Mouse (Mus musculus) inflammation-experienced regulatory T-cells, adult 6 months (primary cell): Measurements from ENCODE around the gene Rab33a. TPM values are rescaled to one million over a fixed set of nuclear protein-coding genes. Genes with fewer than 3 reads are reported as not detected.
A peak's percentile ranks its signal among the peaks of the same experiment; 100 is the strongest.

Experiments used
- ATAC-seq: one replicate; pipeline ENCODE4 v1.8.0; 2017
- polyA plus RNA-seq, 3 experiments: library from polyadenylated mRNA; unstranded; fragments of 100-300 nt; shearing (Covaris generic); gene quantifications; one replicate each; pipeline ENCODE4 v1.2.1; 2017

Rab33a gene
- polyA plus RNA-seq: 1 to 10 TPM in 1 of 3 experiments, under 1 TPM in 2; 0.52 to 1.6 (median 0.68) TPM

DNA sequence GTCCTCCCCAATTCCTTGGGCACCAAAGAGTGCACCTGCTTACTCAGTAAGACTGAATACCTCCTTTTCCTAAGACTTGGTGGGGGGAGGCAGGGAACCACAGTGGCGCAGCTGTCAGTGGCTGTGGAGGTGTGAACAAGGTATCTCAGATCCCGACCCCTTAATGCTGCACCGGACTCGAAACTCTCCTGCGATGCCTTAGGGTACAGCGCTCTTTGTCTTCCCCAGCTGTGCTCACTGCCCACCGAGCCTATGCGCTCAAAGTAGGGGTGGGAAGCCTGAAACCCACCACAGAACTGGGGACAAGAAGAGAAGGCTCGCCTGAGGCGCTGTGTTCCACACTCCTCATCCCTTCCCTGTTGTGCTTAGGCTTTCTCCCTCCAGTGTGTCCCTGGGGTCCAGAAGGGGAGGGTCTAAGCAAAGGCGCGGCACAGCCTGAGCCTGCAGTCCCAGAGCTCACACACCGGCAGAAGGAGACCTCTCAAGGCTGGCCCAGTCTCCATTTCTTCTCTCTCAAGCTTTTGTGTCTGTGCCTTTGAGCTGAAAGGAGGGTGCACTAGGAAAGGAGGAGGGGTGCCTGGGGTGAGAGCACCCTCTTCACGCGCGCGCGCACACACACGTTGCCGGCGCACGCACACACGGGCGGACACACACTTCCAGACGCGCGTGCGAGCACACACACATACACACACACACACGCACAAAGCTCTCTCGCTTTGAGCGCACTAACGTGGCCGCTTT, at the start of gene Rab33a:
Rab33a (plus strand) TSS at position 478 of the 741 bp plus-strand sequence.
- ATAC-seq: no peak

DNA sequence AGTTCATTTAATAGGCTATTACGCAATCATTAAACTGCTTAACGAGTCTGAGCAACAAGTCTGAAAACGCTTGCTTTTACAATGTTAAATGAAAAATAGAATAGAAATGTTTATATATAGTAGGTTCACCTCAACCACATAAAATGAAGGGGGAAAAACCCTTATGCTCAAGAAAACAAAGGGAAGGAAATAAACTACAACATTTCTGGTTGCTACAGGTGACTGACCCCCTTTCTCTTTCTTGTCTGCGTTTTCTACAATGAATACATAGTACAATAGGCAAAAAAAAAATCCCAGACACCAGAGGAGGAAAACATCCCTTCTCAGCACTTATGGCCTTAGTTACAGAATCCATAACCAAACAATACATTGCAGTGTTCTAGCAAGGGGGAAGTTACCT, 38.0 kb upstream of the Rab33a start:
- peak; percentile 84 for ATAC-seq

DNA sequence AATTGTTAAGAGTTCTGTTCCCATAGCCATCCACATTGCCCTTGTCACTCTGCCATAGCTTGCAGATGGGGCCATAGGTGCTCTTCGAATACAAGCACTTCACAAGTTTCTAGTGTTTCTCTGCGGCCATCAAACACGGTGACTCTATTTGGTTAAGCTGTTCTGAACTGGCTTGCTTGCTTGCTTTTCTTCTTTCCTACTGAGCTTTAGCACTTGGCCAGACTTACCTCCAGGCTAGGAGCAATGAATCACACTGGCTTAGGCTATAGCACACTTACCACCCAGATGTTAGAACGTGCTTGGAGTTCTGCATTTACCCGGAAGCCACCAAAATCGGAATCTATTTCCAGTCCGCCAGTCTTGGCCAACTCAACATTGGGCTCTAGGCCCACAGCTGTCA, 37.4 kb upstream of the Rab33a start:
- ATAC-seq: no peak

DNA sequence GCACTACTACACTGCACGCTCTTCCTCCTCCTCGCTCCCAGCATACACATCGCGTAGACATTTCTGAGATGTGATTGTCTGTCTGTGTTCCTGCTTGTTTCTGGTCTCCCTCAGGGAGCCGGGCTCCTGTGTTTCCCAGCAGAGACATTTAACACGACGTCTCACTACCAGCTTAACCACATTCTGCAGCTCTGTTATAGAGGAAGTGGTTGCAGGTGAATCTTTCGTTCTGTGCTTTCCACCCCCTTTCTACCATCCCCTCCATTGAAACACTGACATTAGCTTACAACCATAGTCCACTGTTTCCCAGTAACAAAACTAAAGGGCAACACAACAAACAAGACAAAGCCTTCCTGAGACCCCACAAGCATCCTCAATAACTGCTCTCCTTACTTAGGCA, 25.3 kb upstream of the Rab33a start:
- peak; percentile 73 for ATAC-seq

DNA sequence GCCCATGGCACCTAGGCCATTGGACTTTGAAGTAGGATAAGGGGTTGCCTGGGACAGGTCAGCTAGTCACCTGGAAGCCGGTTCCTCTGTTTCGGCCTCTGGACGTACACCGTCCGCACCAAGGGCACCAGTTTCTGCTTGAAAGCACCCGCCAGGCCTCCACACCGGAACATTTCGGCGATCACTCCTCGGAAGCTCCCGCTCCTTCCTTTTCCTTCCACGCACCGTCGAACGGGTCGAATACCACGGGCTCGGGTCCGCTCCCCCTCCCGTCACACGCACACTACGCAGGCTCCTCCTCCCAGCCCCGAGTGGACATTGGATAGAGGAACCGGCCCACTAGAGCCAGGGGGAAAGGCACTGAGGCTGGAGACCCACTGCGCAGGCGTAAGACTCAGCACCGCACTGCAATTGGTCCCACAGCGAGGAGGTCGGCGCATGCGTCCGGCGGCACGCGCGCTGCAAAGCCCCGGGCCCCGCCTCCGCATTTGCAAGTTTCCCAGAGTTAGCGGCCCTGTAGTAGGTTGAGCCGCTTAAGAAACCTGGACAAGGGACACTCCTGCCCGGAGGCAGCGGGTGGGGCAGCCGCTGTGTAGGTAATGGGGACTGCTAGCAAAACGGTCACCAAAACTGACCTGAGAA, 5.8 kb upstream of the Rab33a start, which contains the start of gene Aifm1:
Aifm1 (minus strand) TSS at position 398 of the 642 bp plus-strand sequence.
- ATAC-seq: peak; percentile 93

DNA sequence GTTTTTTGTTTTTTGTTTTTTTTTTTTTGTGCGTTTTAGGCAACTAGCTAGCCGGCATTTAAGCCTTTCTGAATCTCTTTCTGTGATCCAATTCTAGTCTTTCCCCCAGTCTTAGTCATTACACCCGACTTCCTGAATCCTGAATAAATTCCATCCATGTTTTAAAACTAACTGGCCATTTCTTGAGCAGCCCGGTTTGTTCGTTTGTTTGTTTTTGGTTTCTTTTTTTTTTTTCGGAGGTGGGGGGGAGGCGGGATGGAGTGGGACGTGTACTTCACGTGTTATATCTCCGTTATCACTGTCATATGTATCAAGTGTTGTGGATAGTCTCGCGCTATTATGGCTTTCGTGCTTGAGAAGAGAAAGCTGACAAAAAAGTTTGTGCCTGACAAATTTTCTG, 5.3 kb upstream of the Rab33a start:
- ATAC-seq: peak; percentile 21

DNA sequence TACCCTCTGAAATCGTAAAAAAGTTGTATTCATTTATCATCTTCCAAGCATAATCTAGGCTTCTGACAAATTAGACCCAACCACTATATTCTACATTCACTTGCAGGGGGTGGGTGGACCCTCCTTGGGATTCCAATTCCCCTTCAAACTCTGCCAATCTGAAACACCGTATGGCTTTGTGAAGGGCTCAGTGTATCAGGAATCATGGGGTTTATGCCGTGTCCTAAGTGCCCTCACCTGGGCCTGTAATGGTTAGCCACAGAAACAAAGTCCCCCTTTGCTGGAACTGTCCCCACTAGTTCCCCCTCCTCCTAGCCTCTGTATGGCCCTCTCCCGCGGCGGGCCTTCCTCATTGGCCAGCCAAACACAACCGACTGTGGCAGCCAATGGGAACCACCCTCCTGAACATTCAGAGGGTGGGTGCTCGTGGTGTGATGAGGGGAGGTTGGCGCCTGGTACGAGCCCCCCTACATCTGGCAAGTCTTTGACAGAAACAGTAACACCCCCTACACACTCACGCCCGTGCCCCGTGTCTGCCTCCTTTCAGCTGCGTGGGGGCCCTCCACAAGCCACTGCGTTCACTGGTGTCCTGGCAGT, 776 bp upstream of the Rab33a start:
- ATAC-seq: no peak

DNA sequence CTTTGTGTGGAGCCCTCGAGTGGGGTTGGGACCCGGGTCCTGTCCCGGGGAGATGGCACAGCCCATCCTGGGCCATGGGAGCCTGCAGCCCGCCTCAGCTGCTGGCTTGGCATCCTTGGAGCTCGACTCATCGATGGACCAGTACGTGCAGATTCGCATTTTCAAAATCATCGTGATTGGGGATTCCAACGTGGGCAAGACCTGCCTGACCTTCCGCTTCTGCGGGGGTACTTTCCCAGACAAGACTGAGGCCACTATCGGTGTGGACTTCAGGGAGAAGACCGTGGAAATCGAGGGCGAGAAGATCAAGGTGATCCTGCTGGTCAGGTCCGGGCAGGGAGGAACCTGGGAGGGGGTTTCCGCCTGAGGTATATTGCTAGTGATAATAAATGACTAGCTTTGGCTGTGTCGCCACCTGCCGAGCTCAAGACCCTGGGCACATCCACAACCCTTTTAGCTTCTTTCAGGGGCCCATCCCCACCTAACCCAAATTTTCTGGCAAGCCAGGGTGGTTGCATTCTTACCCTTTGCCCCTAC, 532 bp downstream of the Rab33a start:
- no peak for ATAC-seq

DNA sequence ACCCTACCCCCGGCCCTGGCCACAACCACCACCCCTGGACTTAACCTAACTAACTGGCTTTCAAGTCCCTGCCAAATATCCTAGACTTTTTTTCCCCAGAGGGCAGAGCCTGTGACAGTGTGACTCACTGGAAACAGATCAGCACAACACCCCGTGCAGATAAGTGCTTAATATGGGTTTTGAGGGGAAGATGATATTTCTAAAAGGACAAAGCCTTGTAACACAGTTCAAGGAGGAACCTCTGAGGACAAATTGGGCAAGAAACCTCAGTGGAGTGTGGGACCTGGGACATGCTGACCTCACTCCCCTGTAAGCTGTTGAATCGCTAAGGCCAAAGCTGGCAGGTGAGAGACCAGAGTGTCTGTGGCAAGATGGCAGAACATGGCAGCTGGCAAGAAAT, 2.6 kb downstream of the Rab33a start:
- ATAC-seq: no peak

DNA sequence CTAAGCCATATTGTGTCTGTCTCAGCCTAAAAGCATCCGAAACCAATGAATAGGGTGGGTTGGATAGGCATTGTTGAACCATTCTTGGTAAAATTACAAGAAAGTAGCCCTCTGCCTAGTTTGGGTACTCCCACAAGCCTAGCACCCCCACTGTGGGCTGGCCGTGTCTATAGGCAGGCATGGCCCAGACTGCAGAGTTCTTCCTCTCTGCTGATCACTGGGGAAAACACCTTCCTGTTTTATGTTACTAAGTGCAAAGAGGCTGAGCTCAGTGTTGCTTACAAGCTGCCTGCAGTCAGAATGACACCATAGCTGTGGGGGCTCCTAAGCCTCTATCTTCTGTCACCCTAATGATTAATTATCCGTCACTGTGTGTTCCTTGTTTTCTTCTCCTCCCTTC, 4.4 kb downstream of the Rab33a start:
- ATAC-seq: no peak

DNA sequence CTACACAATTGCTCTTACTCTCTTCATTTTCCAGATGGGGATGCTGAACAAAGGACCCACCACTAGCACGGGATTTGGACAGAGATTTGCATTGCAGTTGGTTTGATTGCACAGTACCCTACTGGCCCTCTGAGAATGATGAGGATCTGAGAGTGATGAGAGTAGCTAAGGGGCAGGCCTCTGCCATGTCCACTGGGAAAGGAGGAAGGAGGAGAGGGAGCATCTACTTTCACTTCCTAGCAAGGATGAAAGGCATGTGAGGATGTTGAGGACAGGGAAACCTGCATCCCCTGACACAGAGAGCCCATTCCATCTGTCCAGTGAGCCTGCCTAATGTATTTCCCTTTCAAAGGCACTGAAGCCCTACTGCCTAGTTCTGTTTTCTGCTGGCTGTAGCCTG, 6.2 kb downstream of the Rab33a start:
- no peak for ATAC-seq

DNA sequence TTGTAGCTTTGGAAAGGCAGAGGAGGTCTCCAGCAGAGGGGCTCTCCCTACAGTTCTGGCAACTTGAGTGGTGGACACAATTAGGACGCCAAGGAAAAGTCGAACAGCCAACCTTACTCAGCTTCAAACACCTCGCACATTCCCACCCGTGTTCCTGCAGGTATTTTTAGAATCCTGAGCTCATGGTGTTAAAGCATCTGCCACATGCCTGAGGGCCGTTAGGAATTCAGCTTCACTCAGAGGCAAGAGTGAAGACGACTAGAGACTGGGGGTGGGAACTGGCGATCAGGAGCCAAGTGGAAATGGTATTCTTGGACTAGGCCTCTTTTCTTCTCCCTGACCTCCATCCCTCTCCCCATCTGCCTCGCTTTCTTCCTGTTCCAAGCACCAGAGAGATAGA, 6.8 kb downstream of the Rab33a start:
- ATAC-seq: no peak

DNA sequence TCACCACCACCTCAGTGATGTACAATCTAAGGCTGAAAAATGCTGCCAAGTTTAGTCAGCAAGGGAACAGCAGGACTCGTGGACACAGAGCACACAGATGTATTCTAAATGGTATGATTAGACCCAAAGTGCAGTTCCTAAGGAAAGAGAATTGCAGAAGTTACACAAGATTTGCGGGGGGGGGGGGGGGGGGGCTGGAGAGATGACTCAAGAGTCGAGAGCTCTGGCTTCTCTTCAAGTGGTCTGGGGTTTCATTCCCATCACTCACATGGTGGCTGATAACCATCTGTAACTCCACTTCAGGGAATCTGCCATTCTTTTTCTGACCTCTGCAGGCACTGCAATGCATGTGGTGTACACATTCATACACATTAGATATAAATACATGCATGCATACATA, 7.3 kb downstream of the Rab33a start:
- ATAC-seq: no peak

DNA sequence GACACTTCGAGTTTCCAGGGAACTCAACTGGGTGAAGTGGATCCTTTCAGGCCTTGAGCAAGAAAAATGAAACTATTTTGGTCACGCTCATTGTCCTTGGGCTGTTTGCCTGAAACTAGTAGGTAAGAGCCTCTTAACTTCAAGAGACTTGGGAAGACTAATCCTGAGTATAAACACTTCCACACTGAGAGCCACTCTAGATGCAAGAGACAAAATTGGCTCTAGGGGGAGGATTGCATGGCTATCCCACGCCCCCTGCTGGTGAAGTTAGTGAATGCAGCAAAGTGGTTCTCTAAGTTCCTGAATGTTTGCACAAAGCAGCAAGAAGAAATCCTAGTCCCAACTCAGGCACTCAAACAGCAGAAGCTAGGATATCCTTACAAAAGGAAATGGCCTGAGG, 13.1 kb downstream of the Rab33a start:
- peak; percentile 52 for ATAC-seq

Other genes starting within 250 kb of the Rab33a start
- 1 to 10 TPM; 1.2 to 2.1 (median 1.5) TPM for gene Bcorl1, start 177.9 kb upstream of the Rab33a start, polyA plus RNA-seq
- gene Elf4, start 56.2 kb upstream of the Rab33a start, polyA plus RNA-seq: 10 to 100 TPM; 26.8 to 32.6 (median 28.2) TPM
- 10 to 100 TPM; 28.1 to 40.4 (median 33.4) TPM for gene Aifm1, start 5.7 kb upstream of the Rab33a start, polyA plus RNA-seq
- 10 to 100 TPM; 20.0 to 22.3 (median 20.1) TPM for gene Zfp280c, start 75.2 kb downstream of the Rab33a start, polyA plus RNA-seq
- gene Slc25a14, start 104.1 kb downstream of the Rab33a start, polyA plus RNA-seq: 10 to 100 TPM; 11.0 to 18.0 (median 11.0) TPM
- not detected for gene Gpr119, start 155.2 kb downstream of the Rab33a start, polyA plus RNA-seq
- gene Rbmx2, start 175.7 kb downstream of the Rab33a start, polyA plus RNA-seq: 10 to 100 TPM; 13.1 to 21.8 (median 21.7) TPM